Mouse (Mus musculus) macrophage (primary cell): Measurements from ENCODE around the gene Idh3g. TPM values are rescaled to one million over a fixed set of nuclear protein-coding genes. Genes with fewer than 3 reads are reported as not detected.
"Not testable (repeated sequence)": the region's sequence is repeated elsewhere in the genome, so short reads cannot be mapped to it uniquely, and the experiment has no call there.

Experiments used
- H3K27ac ChIP-seq: fragments of 350-480 bp; formaldehyde crosslinking; 2 replicates; pipeline ENCODE4 v1.9.0; 2021
- H3K36me3 ChIP-seq: fragments of 350-480 bp; formaldehyde crosslinking; 2 replicates; pipeline ENCODE4 v1.9.0; 2021; ENCODE audit errors: inconsistent target
- H3K4me3 ChIP-seq: fragments of 350-480 bp; formaldehyde crosslinking; 2 replicates; pipeline ENCODE4 v1.9.0; 2021; ENCODE audit errors: inconsistent target
- H3K79me2 ChIP-seq: fragments of 350-480 bp; formaldehyde crosslinking; 2 replicates; pipeline ENCODE4 v1.9.0; 2021; ENCODE audit errors: inconsistent target
- WGBS: methylation state at CpG from one replicate; pipeline ENCODE4 v1.1.7; 2026; ENCODE audit warnings: inconsistent platforms; ENCODE audit not compliant: missing documents; 5-methylcytosine and 5-hydroxymethylcytosine counted together
- polyA plus RNA-seq: library from polyadenylated mRNA; stranded (reverse); fragments of 250-400 nt; gene quantifications from 3 replicates; pipeline ENCODE4 v1.2.4, GENCODE M21; 2018; ENCODE audit warnings: inconsistent platforms

Idh3g gene
- polyA plus RNA-seq, 1 experiment from 2014 or later: 137 TPM

GRCm38 (mm10) chrX:73782227-73782626, 4.5 kb downstream of the Idh3g start:
- Histone ChIP-seq H3K79me2 (peaks cover 36% of the 10 kb centered on the region), H3K4me3 (no peak overlapping the region), H3K27ac (peak overlapping the region; percentile 15; the same call in 1 of the 2 replicates), H3K36me3 (peaks cover 17% of the 10 kb centered on the region; the same call in 1 of the 2 replicates)
- 69% methylated on average over 3 of the region's 3 CpGs for WGBS

GRCm38 (mm10) chrX:73774802-73775483, 11.8 kb downstream of the Idh3g start:
- 89% methylated on average over 9 of the region's 10 CpGs for WGBS
- peaks cover 12% of the 10 kb centered on the region; the same call in 1 of the 2 replicates for H3K36me3 ChIP-seq
- H3K79me2 ChIP-seq: no peaks in the 10 kb centered on the region
- H3K4me3 ChIP-seq: no peak overlapping the region
- H3K27ac ChIP-seq: no peak overlapping the region

DNA sequence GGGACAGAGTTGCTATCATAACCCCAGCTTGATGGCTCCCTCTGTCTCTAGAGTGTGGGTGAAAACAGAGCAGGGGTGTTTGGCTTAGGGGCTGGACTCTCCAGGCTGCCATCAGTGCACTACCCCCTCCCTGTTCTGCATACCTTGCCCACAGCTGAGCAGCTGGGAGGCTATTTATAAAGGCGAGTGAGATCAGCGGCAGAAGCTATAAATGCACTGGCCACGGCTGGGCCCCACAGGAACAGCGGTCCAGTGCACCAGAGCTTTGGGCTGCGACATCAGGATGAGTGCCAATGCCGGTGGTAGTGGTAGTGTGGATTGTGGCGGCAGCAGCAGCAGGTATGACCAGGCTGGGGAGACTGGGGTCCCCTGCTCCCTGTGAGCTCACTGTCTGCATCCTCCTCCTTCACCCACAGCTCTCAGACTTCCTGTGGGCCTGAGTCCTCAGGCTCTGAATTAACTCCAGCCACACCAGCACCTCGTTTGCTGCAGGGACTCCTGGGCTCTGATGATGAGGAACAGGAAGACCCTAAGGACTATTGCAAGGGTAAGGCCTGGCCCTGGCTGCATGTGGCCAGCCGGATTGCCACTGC, 12.4 kb downstream of the Idh3g start, which contains the start of gene Srpk3:
Srpk3 (plus strand) TSS at position 238 of the 593 bp plus-strand sequence.
- Histone ChIP-seq H3K4me3 (no peak within 1 kb of the TSS), H3K27ac (no peak within 1 kb of the TSS), H3K36me3 (peaks cover 10% of the 10 kb centered on the region; the same call in 1 of the 2 replicates), H3K79me2 (no peaks in the 10 kb centered on the region)
- WGBS: 53% methylated on average over 7 of the region's 9 CpGs

DNA sequence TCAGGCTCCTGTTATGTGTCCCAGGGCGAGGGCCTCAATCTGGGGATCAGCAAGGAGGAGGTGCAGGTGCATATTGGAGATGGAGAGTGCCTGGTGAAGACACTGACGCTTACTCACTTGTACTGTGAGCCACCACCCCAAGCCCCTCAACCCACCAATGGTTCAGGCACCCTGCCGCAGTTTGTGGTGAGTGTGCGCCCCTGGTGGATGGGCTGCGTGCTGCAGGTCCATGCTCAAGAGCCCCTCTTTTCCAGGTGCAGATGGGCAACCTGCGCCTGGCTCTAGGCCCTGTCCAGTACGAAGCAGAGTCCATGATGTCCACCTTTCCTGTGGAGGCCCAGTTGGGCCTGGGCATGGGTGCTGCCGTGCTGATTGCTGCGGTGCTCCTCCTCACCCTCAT, 19.4 kb downstream of the Idh3g start:
- WGBS: 74% methylated on average over 6 of the region's 9 CpGs
- Histone ChIP-seq H3K36me3 (no peaks in the 10 kb centered on the region), H3K4me3 (no peak overlapping the region), H3K79me2 (no peaks in the 10 kb centered on the region), H3K27ac (no peak overlapping the region)

GRCm38 (mm10) chrX:73765311-73765710, 21.4 kb downstream of the Idh3g start:
- Histone ChIP-seq H3K4me3 (no peak overlapping the region), H3K79me2 (no peaks in the 10 kb centered on the region), H3K36me3 (no peaks in the 10 kb centered on the region), H3K27ac (peak overlapping the region; percentile 73)
- whole genome bisulfite sequencing: 50% methylated on average over 1 of the region's 1 CpGs

- H3K27ac ChIP-seq: no peak overlapping the region
- H3K79me2 ChIP-seq: no peaks in the 10 kb centered on the region
- 89% methylated on average over 13 of the region's 13 CpGs for WGBS
- no peaks in the 10 kb centered on the region for H3K36me3 ChIP-seq
- H3K4me3 ChIP-seq: no peak overlapping the region
These were observed 27.9 kb downstream of the Idh3g start for GRCm38 (mm10) chrX:73758611-73759290.

DNA sequence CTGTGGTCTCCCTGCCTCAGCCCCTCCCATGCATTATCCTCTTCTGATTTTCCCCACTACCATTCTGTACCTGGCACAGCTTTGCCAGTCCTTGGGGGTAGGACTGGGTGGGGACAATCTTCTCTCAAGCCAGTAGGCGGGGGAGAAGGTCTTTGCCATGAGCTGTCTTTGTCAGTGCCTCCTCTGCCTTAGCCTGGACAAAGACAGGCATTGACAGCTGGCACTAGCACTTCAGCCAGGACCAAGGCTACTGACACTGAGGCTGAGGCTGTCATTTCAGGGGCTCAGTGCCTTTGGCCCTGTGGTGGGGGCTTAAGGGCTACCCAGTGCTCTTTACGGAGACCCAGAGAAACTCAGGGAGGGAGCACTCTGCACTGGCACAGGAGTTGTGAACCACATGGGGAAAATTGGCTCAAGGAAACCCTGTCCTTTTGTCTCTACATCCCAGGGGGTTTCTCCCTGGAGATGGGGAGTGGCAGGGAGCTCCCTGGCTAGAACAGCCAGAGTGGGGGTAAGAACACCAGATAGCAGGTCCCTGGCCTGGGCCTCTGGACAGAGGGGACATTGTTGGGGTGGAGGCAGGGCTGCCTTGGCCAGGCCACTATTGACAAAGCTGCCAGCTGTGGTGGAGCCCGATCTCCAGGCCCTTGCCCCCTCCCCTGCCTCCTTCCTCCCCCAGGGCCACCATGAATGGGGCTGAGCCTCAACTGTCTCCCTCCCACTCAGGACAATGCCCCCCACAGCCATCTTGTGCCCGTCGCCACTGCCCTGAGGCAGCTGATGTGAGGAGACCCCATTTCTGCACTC, 30.2 kb downstream of the Idh3g start, which contains the start of gene Plxnb3:
Plxnb3 (plus strand) TSS at position 757 of the 807 bp plus-strand sequence.
- Histone ChIP-seq H3K36me3 (no peaks in the 10 kb centered on the region), H3K79me2 (no peaks in the 10 kb centered on the region), H3K27ac (no peak within 1 kb of the TSS), H3K4me3 (no peak within 1 kb of the TSS)
- 96% methylated on average over 3 of the region's 5 CpGs for whole genome bisulfite sequencing

GRCm38 (mm10) chrX:73748977-73749376, 37.7 kb downstream of the Idh3g start:
- Histone ChIP-seq H3K79me2 (no peaks in the 10 kb centered on the region), H3K27ac (no peak overlapping the region), H3K4me3 (no peak overlapping the region), H3K36me3 (no peaks in the 10 kb centered on the region)
- WGBS: 89% methylated on average over 1 of the region's 1 CpGs

DNA sequence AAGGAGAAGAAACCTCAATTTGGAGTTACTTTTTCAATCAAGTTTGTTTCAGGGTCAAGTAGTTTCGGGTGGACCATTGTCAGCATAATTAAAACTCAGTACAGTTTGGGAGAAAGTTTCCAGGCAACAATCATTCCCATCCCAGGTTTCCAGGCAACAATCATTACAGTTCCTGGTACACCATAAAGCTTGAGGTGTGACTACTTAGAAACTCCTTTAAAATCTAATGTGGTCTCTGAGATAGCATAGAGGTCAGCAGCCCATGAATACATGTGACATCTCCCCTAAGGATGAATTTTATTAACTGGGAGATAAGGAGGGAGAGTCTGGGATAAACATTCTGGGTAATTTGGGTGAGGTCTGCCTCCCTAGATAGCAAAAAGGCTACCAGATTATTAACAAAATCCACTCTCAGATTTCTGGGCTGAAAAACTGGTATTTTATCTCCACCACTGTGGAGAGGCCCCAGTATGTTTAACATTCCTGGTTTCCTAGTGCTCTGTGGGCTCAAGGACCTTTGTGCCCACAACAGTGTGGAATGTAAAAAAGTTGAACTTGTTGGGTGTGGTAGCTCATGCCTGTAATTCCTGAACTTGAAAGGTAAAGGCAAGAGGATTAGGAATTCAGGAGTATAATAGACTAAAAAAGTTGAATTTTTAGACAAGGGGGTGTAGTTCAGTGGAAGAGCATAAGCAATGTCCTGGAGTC, 41.8 kb downstream of the Idh3g start:
- no peaks in the 10 kb centered on the region for H3K36me3 ChIP-seq
- 100% methylated on average over 1 of the region's 1 CpGs for WGBS
- H3K4me3 ChIP-seq: no peak overlapping the region
- H3K79me2 ChIP-seq: no peaks in the 10 kb centered on the region
- H3K27ac ChIP-seq: no peak overlapping the region

DNA sequence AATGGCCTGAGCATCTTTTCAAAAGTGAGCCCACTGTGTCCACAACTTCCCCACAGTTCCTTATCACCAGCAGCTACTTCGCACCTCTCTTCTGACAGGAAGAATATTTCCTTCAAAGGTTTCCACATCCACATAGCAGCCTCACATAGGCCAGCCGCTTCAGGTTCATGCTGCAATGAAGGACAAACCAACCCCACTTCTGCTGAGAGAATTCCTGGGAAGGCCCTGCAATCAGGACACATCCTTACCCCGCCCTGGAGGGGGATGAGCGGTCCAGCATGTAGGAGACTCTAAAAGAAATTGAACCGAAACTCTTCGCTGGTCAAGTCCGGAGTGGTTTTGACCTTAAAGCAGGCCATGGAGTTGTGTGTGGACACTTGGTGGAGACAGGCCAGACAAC, 46.9 kb downstream of the Idh3g start:
- H3K4me3 ChIP-seq: not testable (repeated sequence)
- 91% methylated on average over 7 of the region's 7 CpGs for WGBS

GRCm38 (mm10) chrX:73739151-73739550, 47.5 kb downstream of the Idh3g start:
- Histone ChIP-seq H3K4me3 (no peak overlapping the region), H3K36me3 (no peaks in the 10 kb centered on the region), H3K79me2 (no peaks in the 10 kb centered on the region), H3K27ac (no peak overlapping the region)
- 80% methylated on average over 5 of the region's 5 CpGs for WGBS

More for the DNA sequence above, 46.9 kb downstream of the Idh3g start:
- not testable (repeated sequence) for H3K79me2 ChIP-seq, H3K36me3 ChIP-seq, H3K27ac ChIP-seq

GRCm38 (mm10) chrX:73738155-73738554, 48.5 kb downstream of the Idh3g start:
- no peak overlapping the region for H3K4me3 ChIP-seq
- no CpG with 5 or more reads among the region's 1 CpGs for WGBS
- no peaks in the 10 kb centered on the region for H3K79me2 ChIP-seq
- H3K27ac ChIP-seq: no peak overlapping the region
- H3K36me3 ChIP-seq: no peaks in the 10 kb centered on the region

DNA sequence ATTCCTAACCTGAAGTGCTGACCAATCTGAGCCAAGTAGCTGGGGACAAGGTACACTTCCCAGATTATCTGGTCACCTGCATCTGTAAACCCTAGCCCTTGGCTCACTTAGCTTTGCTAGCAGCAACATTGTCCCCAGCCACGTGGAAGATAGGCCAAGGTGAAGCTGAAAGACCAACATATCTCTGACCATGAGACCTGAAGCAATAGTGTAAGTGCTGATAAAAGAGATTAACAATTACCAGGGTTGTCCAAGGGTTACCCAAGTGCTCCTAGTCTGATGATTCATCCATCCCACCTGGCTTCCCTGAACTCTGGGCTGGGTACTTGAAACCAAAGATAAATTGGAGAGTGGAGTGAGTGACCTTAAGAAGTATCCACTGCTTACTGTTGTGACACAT, 55.8 kb downstream of the Idh3g start:
- 73% methylated on average over 1 of the region's 1 CpGs for WGBS
- Histone ChIP-seq H3K27ac (no peak overlapping the region), H3K79me2 (peaks cover 9% of the 10 kb centered on the region; the same call in 1 of the 2 replicates), H3K4me3 (no peak overlapping the region), H3K36me3 (no peaks in the 10 kb centered on the region)
